Mouse (Mus musculus): Measurements from ENCODE around the gene Lmtk3. TPM values are rescaled to one million over a fixed set of nuclear protein-coding genes. Genes with fewer than 3 reads are reported as not detected.

Lmtk3 gene
- polyA plus RNA-seq, 2 experiments from 2014 or later, result not detected

Other genes with a start within 250 kb of the Lmtk3 start
- under 1 TPM; 0.77 to 0.81 TPM for gene Hsd17b14, start 228.8 kb upstream of the Lmtk3 start, polyA plus RNA-seq (2017; shearing (Covaris generic))
- 10 to 100 TPM; 46.4 to 77.9 TPM for gene Bcat2, start 213.6 kb upstream of the Lmtk3 start, polyA plus RNA-seq (2017; shearing (Covaris generic))
- not detected for gene Fgf21, start 168.2 kb upstream of the Lmtk3 start, polyA plus RNA-seq (2017; shearing (Covaris generic))
- gene Fut1, start 166.4 kb upstream of the Lmtk3 start, polyA plus RNA-seq (2017; shearing (Covaris generic)), result not detected
- not detected for gene Izumo1, start 161.9 kb upstream of the Lmtk3 start, polyA plus RNA-seq (2017; shearing (Covaris generic))
- gene Rasip1, start 156.2 kb upstream of the Lmtk3 start, polyA plus RNA-seq (2017; shearing (Covaris generic)), result under 1 TPM in 1 of 2 experiments, not detected in 1; 0.20 TPM
- under 1 TPM; 0.32 to 0.40 TPM for gene Mamstr, start 143.8 kb upstream of the Lmtk3 start, polyA plus RNA-seq (2017; shearing (Covaris generic))
- not detected for gene Fut2, start 117.3 kb upstream of the Lmtk3 start, polyA plus RNA-seq (2017; shearing (Covaris generic))
- gene Ntn5, start 99.7 kb upstream of the Lmtk3 start, polyA plus RNA-seq (2017; shearing (Covaris generic)), result not detected
- under 1 TPM in 1 of 2 experiments, not detected in 1; 0.30 TPM for gene Sec1, start 89.3 kb upstream of the Lmtk3 start, polyA plus RNA-seq (2017; shearing (Covaris generic))
- 1 to 10 TPM; 1.2 to 1.3 TPM for gene Car11, start 83.9 kb upstream of the Lmtk3 start, polyA plus RNA-seq (2017; shearing (Covaris generic))
- 1 to 10 TPM; 7.4 to 8.8 TPM for gene Dbp, start 78.7 kb upstream of the Lmtk3 start, polyA plus RNA-seq (2017; shearing (Covaris generic))
- 1,000 to 10,000 TPM; 2,369 to 2,427 TPM for gene Rpl18, start 68.3 kb upstream of the Lmtk3 start, polyA plus RNA-seq (2017; shearing (Covaris generic))
- 10 to 100 TPM; 15.2 to 21.1 TPM for gene Sphk2, start 65.7 kb upstream of the Lmtk3 start, polyA plus RNA-seq (2017; shearing (Covaris generic))
- gene Fam83e, start 62.5 kb upstream of the Lmtk3 start, polyA plus RNA-seq (2017; shearing (Covaris generic)), result not detected
- gene Spaca4, start 57.9 kb upstream of the Lmtk3 start, polyA plus RNA-seq (2017; shearing (Covaris generic)), result not detected
- gene Sult2b1, start 931 bp downstream of the Lmtk3 start, polyA plus RNA-seq (2017; shearing (Covaris generic)), result 1 to 10 TPM; 3.1 to 5.2 TPM
- 10 to 100 TPM; 20.8 to 21.4 TPM for gene Cyth2, start 30.8 kb downstream of the Lmtk3 start, polyA plus RNA-seq (2017; shearing (Covaris generic))
- gene Kcnj14, start 41.0 kb downstream of the Lmtk3 start, polyA plus RNA-seq (2017; shearing (Covaris generic)), result not detected
- gene Grwd1, start 47.2 kb downstream of the Lmtk3 start, polyA plus RNA-seq (2017; shearing (Covaris generic)), result 10 to 100 TPM; 26.2 to 36.3 TPM
- 10 to 100 TPM; 21.2 to 27.0 TPM for gene Kdelr1, start 89.0 kb downstream of the Lmtk3 start, polyA plus RNA-seq (2017; shearing (Covaris generic))
- under 1 TPM in 1 of 2 experiments, not detected in 1; 0.23 TPM for gene Grin2d, start 94.6 kb downstream of the Lmtk3 start, polyA plus RNA-seq (2017; shearing (Covaris generic))
- not detected for gene Syngr4, start 113.0 kb downstream of the Lmtk3 start, polyA plus RNA-seq (2017; shearing (Covaris generic))
- gene Tmem143, start 113.2 kb downstream of the Lmtk3 start, polyA plus RNA-seq (2017; shearing (Covaris generic)), result 1 to 10 TPM; 5.9 to 8.9 TPM
- 100 to 1,000 TPM; 575 to 614 TPM for gene Emp3, start 137.7 kb downstream of the Lmtk3 start, polyA plus RNA-seq (2017; shearing (Covaris generic))
- gene Ccdc114, start 140.3 kb downstream of the Lmtk3 start, polyA plus RNA-seq (2017; shearing (Covaris generic)), result 1 to 10 TPM; 2.9 to 3.7 TPM
- not detected for gene Abcc6, start 246.6 kb downstream of the Lmtk3 start, polyA plus RNA-seq (2017; shearing (Covaris generic))
- 10 to 100 TPM; 18.9 to 26.9 TPM for gene Nomo1, start 250.0 kb downstream of the Lmtk3 start, polyA plus RNA-seq (2017; shearing (Covaris generic))